Mouse (Mus musculus) embryonic facial prominence, embryonic 15.5 days (tissue): ENCODE results near the gene Abcc3. TPM values are rescaled to one million over a fixed set of nuclear protein-coding genes. Genes with fewer than 3 reads are reported as not detected.
A peak's percentile ranks its signal among the peaks of the same experiment; 100 is the strongest.

Experiments
- ATAC-seq: fragments of 200-750 bp; cut with Nextera tagmentation; 2 replicates; pipeline ENCODE4 v1.8.0; 2017; ENCODE audit warnings: low read depth, moderate TSS enrichment; ENCODE audit not compliant: insufficient number of reproducible peaks, low FRiP score, low TSS enrichment
- H3K27ac ChIP-seq: fragments of 300-500 bp; sonication (generic); replicated peaks from 2 replicates; pipeline ENCODE4 v1.5.1; 2015; ENCODE audit warnings: mild to moderate bottlenecking, inconsistent platforms
- H3K27me3 ChIP-seq: fragments of 300-500 bp; sonication (generic); 2 replicates; pipeline ENCODE4 v1.6.1; 2015; ENCODE audit warnings: inconsistent platforms
- H3K36me3 ChIP-seq: fragments of 300-500 bp; sonication (generic); 2 replicates; pipeline ENCODE4 v1.6.1; 2015; ENCODE audit warnings: mild to moderate bottlenecking, inconsistent platforms
- H3K4me1 ChIP-seq: fragments of 300-500 bp; sonication (generic); 2 replicates; pipeline ENCODE4 v1.6.1; 2015; ENCODE audit warnings: inconsistent platforms
- H3K4me2 ChIP-seq: fragments of 300-500 bp; sonication (generic); replicated peaks from 2 replicates; pipeline ENCODE4 v1.6.1; 2015; ENCODE audit warnings: mild to moderate bottlenecking, inconsistent platforms
- H3K4me3 ChIP-seq: fragments of 300-500 bp; sonication (generic); replicated peaks from 2 replicates; pipeline ENCODE4 v1.5.1; 2015; ENCODE audit warnings: mild to moderate bottlenecking, inconsistent platforms
- H3K9ac ChIP-seq: fragments of 300-500 bp; sonication (generic); 2 replicates; pipeline ENCODE4 v1.6.1; 2015; ENCODE audit warnings: inconsistent platforms
- H3K9me3 ChIP-seq: fragments of 300-500 bp; sonication (generic); replicated peaks from 2 replicates; pipeline ENCODE4 v1.6.1; 2016; ENCODE audit warnings: inconsistent platforms
- WGBS: fragments of 180-500 bp; shearing (Covaris S2); methylation state at CpG from one replicate; pipeline ENCODE4 v1.1.7; 2015; 5-methylcytosine and 5-hydroxymethylcytosine counted together
- polyA plus RNA-seq: library from polyadenylated mRNA; unstranded; fragments of >200 nt; fragmentation: Nextera tagmentation; extraction: Ambion mirVana; gene quantifications from 2 replicates; pipeline ENCODE4 v1.2.1, GENCODE M21; 2015

Abcc3 gene
- polyA plus RNA-seq, 1 experiment from 2014 or later, result 4.4 TPM

GRCm38 (mm10) chr11:94420325-94420724 is 27.5 kb upstream of the Abcc3 start:
- ATAC-seq, result no peak
- Histone ChIP-seq H3K36me3 (peaks cover 40% of the 10 kb centered on the region), H3K9me3 (no peaks in the 10 kb centered on the region), H3K4me1 (peaks cover 40% of the 10 kb centered on the region), H3K4me3 (no peak overlapping the region), H3K27me3 (no peaks in the 10 kb centered on the region), H3K9ac (no peak overlapping the region), H3K27ac (no peak overlapping the region; the same call in 1 of the 2 replicates), H3K4me2 (no peak overlapping the region)
- 30% methylated on average over 7 of the region's 7 CpGs for WGBS

- no peaks in the 10 kb centered on the region for H3K27me3 ChIP-seq
- H3K36me3 ChIP-seq, result peaks cover 34% of the 10 kb centered on the region
- 60% methylated on average over 10 of the region's 10 CpGs for WGBS
- no peak overlapping the region for H3K9ac ChIP-seq
- no peak overlapping the region for H3K4me3 ChIP-seq
- no peak overlapping the region for H3K4me2 ChIP-seq
- no peaks in the 10 kb centered on the region for H3K9me3 ChIP-seq
- H3K27ac ChIP-seq, result no peak overlapping the region
- H3K4me1 ChIP-seq, result peaks cover 43% of the 10 kb centered on the region
- ATAC-seq, result no peak
Observed at GRCm38 (mm10) chr11:94419004-94419727, 26.4 kb upstream of the Abcc3 start.

DNA sequence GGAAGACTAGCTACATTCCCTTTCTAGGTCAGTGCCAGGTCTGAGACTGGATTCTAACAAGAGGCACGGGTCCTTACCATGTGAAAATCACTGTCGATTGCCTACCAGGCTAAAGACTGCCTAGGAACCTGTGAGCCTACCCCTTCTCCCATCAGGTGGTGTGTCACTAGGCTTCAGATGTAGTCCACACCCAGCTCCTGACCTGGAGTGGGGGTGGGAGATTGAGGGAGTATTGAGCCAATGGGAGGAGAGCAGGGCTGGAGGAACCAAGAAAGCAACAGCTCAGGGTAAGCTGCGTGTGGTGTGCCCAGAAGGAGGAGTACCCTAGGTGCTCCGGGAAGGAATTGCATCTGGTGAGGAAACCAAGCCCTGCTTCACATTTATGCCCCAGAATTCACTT is 21.2 kb upstream of the Abcc3 start:
- H3K36me3 ChIP-seq, result peaks cover 48% of the 10 kb centered on the region
- H3K4me1 ChIP-seq, result peaks cover 35% of the 10 kb centered on the region
- peak overlapping the region; percentile 23; the same call in 1 of the 2 replicates for H3K27ac ChIP-seq
- no peaks in the 10 kb centered on the region for H3K9me3 ChIP-seq
- no peak overlapping the region for H3K9ac ChIP-seq
- H3K27me3 ChIP-seq, result no peaks in the 10 kb centered on the region
- no peak overlapping the region for H3K4me2 ChIP-seq
- WGBS, result 52% methylated on average over 4 of the region's 4 CpGs
- no peak for ATAC-seq
- no peak overlapping the region for H3K4me3 ChIP-seq

DNA sequence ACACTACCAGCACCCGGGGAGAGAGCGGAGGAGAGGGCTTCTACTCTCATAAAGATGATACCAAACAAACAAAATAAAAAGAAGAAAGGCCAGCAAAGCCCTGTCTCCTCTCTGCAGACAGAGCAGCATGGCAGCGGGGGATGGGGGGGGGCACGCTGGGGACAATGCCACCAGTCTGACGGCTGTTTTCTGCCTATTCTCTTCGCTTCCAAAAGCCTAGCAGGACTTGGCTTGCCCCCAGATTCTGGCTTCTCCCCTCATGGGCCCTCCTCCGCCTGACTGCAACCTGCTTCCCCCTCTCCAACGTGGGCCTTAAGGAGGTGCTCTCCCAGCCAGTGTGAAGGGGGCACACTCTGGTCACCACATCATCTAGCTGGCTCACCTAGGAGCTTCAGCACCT is 20.7 kb upstream of the Abcc3 start:
- H3K9me3 ChIP-seq, result no peaks in the 10 kb centered on the region
- H3K4me2 ChIP-seq, result no peak overlapping the region; the same call in 1 of the 2 replicates
- H3K4me3 ChIP-seq, result no peak overlapping the region
- 31% methylated on average over 8 of the region's 8 CpGs for WGBS
- ATAC-seq, result no peak
- H3K27ac ChIP-seq, result peak overlapping the region; percentile 44; the same call in 1 of the 2 replicates
- H3K4me1 ChIP-seq, result peaks cover 35% of the 10 kb centered on the region
- H3K9ac ChIP-seq, result no peak overlapping the region
- H3K36me3 ChIP-seq, result peaks cover 51% of the 10 kb centered on the region
- H3K27me3 ChIP-seq, result no peaks in the 10 kb centered on the region

DNA sequence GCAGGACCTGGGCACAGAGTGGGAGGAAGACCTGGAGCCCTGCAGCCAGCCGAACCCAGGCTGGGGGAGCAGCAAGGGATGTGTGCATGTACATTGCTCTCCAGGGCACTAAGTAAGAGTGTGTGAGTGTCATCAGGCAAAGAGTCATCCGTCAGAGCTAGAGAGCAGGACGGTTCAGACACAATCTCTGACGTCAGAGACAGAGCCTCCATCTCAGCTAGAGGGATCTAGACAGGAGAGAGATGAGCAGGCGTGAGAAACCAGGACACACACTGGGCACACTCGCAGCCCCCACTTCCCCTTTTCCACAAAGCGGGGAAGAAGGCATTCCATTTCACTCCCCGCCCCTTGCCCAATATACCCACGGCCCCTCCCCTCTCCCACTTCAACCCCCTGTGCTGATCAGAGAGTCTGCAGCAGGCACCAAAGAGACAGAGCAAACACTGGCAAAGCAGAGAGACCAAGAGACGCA is 20.2 kb upstream of the Abcc3 start:
- no peak overlapping the region for H3K9ac ChIP-seq
- H3K4me1 ChIP-seq, result peaks cover 36% of the 10 kb centered on the region
- H3K27ac ChIP-seq, result peak overlapping the region; percentile 44; the same call in 1 of the 2 replicates
- H3K9me3 ChIP-seq, result no peaks in the 10 kb centered on the region
- WGBS, result 25% methylated on average over 10 of the region's 10 CpGs
- H3K4me2 ChIP-seq, result no peak overlapping the region
- H3K36me3 ChIP-seq, result peaks cover 46% of the 10 kb centered on the region
- no peak overlapping the region for H3K4me3 ChIP-seq
- H3K27me3 ChIP-seq, result no peaks in the 10 kb centered on the region
- no peak for ATAC-seq

DNA sequence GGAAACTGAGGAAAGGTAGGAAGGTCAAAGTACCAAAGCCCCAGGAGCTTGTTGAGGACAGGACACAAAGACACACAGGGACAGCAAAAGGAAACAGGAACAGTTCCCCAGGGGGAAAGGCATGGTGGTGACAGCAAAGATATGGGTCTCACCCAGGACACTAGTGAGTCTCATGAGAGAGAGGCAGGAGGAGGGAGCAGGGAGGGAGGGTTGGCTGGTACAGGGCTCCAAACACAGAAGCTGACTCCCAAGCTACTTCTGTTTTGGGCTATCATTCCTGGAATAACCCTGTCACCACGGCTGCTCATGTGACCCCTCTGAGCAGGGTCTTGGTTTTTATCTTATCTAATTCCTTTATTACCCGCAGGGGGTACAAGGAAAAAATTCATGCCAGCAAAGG is 19.8 kb upstream of the Abcc3 start:
- Histone ChIP-seq H3K4me2 (no peak overlapping the region), H3K27ac (no peak overlapping the region), H3K36me3 (peaks cover 44% of the 10 kb centered on the region), H3K9ac (no peak overlapping the region), H3K27me3 (no peaks in the 10 kb centered on the region), H3K9me3 (no peaks in the 10 kb centered on the region), H3K4me3 (no peak overlapping the region), H3K4me1 (peaks cover 41% of the 10 kb centered on the region)
- 57% methylated on average over 2 of the region's 2 CpGs for WGBS
- ATAC-seq, result no peak

GRCm38 (mm10) chr11:94407803-94408321 is 15.1 kb upstream of the Abcc3 start:
- 37% methylated on average over 11 of the region's 11 CpGs for WGBS
- no peak overlapping the region for H3K4me2 ChIP-seq
- ATAC-seq, result no peak
- no peaks in the 10 kb centered on the region for H3K9me3 ChIP-seq
- H3K27ac ChIP-seq, result no peak overlapping the region
- H3K27me3 ChIP-seq, result no peaks in the 10 kb centered on the region
- no peak overlapping the region for H3K9ac ChIP-seq
- H3K4me3 ChIP-seq, result no peak overlapping the region
- H3K4me1 ChIP-seq, result peaks cover 35% of the 10 kb centered on the region
- peaks cover 27% of the 10 kb centered on the region; the same call in 1 of the 2 replicates for H3K36me3 ChIP-seq

GRCm38 (mm10) chr11:94405348-94405747 is 12.6 kb upstream of the Abcc3 start:
- Histone ChIP-seq H3K27me3 (no peaks in the 10 kb centered on the region), H3K9ac (no peak overlapping the region), H3K4me3 (no peak overlapping the region), H3K27ac (0 out of 2 replicates have a peak overlapping the region, but pooled peaks have one; percentile 22), H3K9me3 (no peaks in the 10 kb centered on the region), H3K36me3 (peaks cover 14% of the 10 kb centered on the region; the same call in 1 of the 2 replicates), H3K4me2 (no peak overlapping the region), H3K4me1 (peaks cover 33% of the 10 kb centered on the region)
- WGBS, result 38% methylated on average over 6 of the region's 6 CpGs
- no peak for ATAC-seq

- H3K4me1 ChIP-seq, result peaks cover 33% of the 10 kb centered on the region
- H3K9me3 ChIP-seq, result no peaks in the 10 kb centered on the region
- no peak overlapping the region for H3K27ac ChIP-seq
- ATAC-seq, result 0 out of 2 replicates have a peak, but pooled peaks have one; percentile 31
- no peak overlapping the region for H3K9ac ChIP-seq
- no peak overlapping the region for H3K4me3 ChIP-seq
- 25% methylated on average over 11 of the region's 11 CpGs for WGBS
- peaks cover 12% of the 10 kb centered on the region; the same call in 1 of the 2 replicates for H3K36me3 ChIP-seq
- no peaks in the 10 kb centered on the region for H3K27me3 ChIP-seq
- H3K4me2 ChIP-seq, result no peak overlapping the region
Observed at GRCm38 (mm10) chr11:94404641-94405260, 12.0 kb upstream of the Abcc3 start.

- H3K9me3 ChIP-seq, result no peaks in the 10 kb centered on the region
- 22% methylated on average over 5 of the region's 5 CpGs for WGBS
- H3K36me3 ChIP-seq, result peaks cover 7% of the 10 kb centered on the region; the same call in 1 of the 2 replicates
- peak; percentile 22; the same call in 1 of the 2 replicates for ATAC-seq
- no peak overlapping the region for H3K4me3 ChIP-seq
- H3K4me2 ChIP-seq, result no peak overlapping the region
- H3K4me1 ChIP-seq, result peaks cover 33% of the 10 kb centered on the region
- no peak overlapping the region for H3K9ac ChIP-seq
- no peaks in the 10 kb centered on the region for H3K27me3 ChIP-seq
- H3K27ac ChIP-seq, result no peak overlapping the region
Observed at GRCm38 (mm10) chr11:94404178-94404577, 11.4 kb upstream of the Abcc3 start.

DNA sequence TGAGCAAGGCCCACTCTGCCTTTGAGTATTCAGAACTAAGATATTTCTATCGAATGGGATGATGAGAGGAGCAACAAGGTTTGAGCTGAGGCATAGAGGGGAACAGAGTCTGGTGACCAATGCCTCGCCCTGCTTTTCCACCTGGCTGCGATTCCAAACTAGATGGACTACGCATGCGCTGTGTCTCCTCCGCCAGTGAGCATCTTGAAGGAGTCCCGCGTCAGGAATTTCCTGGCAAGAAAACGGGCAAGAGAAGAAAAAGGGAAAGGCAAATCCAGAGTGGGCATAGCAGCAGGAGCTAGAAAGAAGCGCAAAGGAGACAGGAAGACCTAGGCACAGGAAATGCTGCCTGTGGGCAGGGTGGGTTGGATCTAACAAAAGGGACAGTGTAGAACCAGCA is 11.0 kb upstream of the Abcc3 start:
- no peak overlapping the region for H3K4me3 ChIP-seq
- H3K9me3 ChIP-seq, result no peaks in the 10 kb centered on the region
- ATAC-seq, result 0 out of 2 replicates have a peak, but pooled peaks have one; percentile 2
- 72% methylated on average over 10 of the region's 10 CpGs for WGBS
- H3K27ac ChIP-seq, result no peak overlapping the region
- H3K4me2 ChIP-seq, result no peak overlapping the region
- peaks cover 33% of the 10 kb centered on the region for H3K4me1 ChIP-seq
- H3K36me3 ChIP-seq, result peaks cover 3% of the 10 kb centered on the region; the same call in 1 of the 2 replicates
- H3K9ac ChIP-seq, result no peak overlapping the region
- H3K27me3 ChIP-seq, result no peaks in the 10 kb centered on the region
